Mouse (Mus musculus): ENCODE measurements at regions not wholly inside any gene's neighbourhood (a gene's known extent, or its start where the extent isn't known, plus 50 kb on each side); places are given as distances from the start of the nearest gene placed in this dataset.

GRCm38 (mm10) chr1:184456727-184457126 lies 275.7 kb downstream of the Hlx start:
- TF ChIP-seq EP300 (optimal IDR thresholded peaks at IDR 0.05) (no peak), CTCF (IDR thresholded peaks at IDR 0.05; ENCODE audit: low read depth) (no peak)
